Mouse (Mus musculus): ENCODE measurements around the gene Msi2.

Msi2 gene

GRCm38 (mm10) chr11:88392715-88393114 lies 325.6 kb downstream of the Msi2 start:
- no peak for DNase-seq

DNA sequence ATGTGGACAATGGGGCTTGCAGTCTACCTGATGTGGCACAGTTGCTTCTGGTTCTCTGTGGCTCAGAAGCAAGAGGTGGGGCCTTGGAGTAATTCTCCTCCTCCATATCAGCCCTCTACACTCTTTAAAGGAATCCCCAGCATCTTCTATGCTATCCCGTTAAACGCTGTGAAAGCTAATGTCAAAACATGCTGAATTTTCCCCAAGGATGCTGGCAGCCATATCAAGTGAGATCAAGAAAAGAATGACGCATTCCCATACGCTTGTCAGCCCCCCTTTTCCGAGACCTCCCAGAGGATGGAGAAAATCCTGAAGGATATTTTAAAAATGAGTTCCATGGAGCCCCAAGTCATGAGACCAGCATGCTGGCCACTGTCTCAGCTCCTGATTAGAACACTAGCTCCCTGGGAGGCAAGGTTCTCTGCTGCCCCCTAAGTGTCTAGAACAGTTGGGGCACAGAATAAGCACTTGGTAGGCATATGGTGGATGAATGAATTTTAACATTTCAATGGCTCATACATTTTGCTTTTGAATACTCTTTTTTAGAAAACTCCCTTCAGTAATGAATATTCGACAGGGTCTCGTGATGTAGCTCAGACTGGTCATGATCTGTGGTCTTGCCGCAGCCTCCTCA lies 327.0 kb downstream of the Msi2 start:
- no peak for DNase-seq

DNA sequence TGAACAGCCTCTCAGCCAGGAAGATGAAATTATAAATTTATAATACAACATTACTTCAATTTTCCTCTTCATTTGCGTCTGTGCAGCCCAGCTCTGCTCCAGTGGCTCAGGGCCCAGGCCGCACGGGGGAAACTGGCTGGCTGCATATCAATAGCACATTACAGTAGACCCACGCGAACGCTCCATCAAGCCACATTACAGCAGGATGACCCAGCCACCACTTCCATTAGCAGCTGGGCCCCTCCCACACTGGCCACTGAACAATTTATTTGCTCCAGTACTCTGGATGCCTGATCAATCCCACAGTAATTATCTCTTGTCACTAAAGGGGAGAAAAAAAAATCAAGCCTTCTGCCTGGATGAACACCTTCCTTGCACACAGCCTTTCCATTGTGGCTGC lies 328.8 kb downstream of the Msi2 start:
- no peak for DNase-seq

DNA sequence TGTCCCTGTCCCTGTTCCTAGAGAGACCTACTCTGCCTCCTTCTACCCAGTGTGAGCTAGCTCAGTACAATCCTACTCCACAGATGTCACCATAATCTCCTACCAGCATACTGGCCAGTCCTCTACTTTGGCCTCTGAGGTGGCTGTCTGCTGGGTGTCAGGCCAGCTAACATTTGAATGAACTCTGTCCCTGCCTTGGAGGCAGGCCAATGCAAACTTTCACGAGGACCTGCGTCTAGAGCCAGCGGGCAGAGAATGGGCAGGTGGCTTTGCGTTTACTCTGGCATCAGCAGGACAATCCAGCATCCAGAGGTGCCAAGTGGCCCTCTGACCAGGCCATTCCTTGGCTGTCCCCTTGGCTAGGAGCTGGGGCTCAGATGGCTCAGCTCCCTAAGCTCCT lies 331.4 kb downstream of the Msi2 start:
- peak; percentile 28 for DNase-seq

DNA sequence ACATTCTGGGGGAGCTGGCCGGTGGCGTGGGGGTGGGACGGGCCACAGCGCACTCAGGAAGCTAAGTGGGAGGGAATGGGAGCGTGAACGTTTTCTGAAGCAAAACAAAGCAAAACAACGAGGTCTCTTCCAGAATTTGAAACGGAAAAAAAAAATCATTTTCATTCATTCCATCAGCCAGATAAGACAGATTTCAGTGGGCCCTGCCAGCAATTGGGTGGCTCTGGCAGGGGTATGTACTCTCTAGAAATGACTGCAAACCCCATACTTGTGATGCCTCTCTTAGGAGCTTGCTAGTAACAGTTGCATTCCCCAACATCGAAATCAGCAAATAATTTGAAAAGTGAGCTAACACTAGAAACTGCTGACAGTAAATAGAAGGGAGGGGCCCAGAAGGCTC lies 335.9 kb downstream of the Msi2 start:
- DNase-seq = no peak

GRCm38 (mm10) chr11:88381145-88381909 lies 337.0 kb downstream of the Msi2 start:
- no peak for DNase-seq

- DNase-seq = no peak
Measured at GRCm38 (mm10) chr11:88379635-88380034, 338.7 kb downstream of the Msi2 start.

- DNase-seq = no peak
Measured at GRCm38 (mm10) chr11:88378686-88379339, 339.5 kb downstream of the Msi2 start.

DNA sequence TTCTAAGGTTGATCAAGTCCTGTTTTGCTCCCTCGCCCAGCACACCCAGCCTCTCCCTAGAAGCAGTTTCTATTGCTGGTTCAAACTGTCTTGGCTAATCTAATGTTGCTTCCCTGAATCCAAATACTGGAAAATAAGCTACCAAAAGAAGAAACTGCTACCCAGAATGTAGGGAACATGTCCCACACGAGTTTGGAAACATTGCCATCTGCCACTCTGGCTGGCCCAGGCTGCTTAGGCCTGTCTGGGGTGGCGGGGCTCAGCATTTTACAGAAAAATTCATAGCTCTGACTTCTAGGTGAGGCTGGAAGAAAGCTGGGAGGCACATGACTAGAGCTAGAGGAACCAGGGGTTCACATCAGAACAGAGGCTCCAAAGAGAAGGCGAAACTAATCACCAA lies 345.7 kb downstream of the Msi2 start:
- DNase-seq = no peak

DNA sequence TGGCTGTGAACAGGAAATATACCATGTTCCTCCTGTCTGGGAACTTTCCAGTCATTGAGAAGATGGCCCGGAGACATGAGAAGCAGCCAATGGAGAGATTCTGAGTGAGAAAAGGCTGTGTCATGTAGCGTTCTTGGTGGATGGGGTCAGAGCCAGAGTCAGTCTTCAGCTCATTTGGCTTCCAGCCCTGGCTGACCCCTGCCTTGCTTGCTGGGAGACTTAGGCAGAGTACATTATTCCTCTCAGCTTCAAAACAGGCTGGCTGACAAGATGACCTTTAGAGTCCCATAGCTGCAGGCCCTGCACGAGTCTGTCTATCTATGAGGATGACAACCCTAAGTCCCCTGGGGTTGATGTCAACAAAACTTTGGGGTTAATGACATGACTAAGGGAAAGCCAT lies 348.4 kb downstream of the Msi2 start:
- no peak for DNase-seq

- peak; percentile 39 for DNase-seq
Measured at GRCm38 (mm10) chr11:88367501-88367900, 350.8 kb downstream of the Msi2 start.

- DNase-seq = no peak
Measured at GRCm38 (mm10) chr11:88365914-88366540, 352.3 kb downstream of the Msi2 start.

DNA sequence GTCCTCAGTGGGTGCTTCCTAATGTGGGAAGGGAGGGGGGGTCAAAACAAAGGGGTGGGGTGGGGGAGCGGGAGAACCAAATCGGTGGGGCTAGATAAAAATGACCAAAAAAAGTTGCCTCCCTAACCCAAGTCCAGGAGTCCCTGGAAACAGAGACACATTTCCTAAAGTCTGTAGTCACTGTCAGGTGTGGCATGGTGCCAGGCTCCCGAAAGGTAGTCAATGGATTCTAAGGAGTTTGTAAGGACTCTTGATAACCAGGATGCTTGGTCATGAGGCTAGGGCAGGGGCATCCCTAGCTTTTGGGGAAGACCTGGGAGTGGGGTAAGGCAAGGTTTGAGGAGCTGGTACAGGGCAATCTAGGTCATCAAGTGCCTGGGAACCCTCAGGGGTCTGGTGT lies 354.1 kb downstream of the Msi2 start:
- no peak for DNase-seq

DNA sequence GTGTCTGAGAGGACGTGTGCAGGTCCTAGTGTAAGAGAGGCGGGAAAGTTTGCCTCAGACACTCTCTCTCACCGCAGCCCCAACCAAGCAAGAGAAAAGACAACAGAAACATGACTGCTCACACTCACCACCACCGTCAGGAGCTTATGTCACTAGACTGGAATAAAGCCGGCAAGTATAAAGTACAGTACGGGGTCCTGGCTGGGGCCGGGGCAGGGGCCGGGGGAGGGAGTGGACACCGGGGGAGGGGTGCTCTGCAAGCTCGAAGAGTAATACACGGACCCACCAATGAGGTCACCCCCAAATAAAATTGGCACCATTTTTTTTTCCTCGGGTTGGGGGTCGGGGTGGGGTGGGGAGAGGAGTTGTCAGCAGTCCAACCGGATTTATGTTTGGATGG lies 354.8 kb downstream of the Msi2 start:
- DNase-seq = no peak

DNA sequence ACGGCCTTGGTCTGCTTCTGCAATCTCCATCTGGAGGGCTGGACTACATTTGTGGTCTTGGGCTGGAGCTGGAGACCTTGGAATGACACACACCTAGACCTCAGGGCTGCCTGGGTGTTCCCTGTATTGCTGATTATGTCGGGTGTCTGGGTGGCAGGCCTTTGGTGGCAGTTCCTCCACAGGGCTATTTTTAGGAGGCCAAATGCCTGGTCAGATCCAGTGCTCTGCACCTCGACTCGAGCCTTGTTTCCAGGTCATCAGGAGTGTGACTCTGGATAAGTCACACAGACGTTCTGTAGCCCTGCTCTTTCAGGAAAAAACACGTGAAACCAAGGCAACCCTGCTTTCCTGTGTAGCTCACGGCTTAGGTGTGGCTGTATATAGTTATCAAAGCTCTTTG lies 358.6 kb downstream of the Msi2 start:
- no peak for DNase-seq

- no peak for DNase-seq
Measured at GRCm38 (mm10) chr11:88357325-88357724, 361.0 kb downstream of the Msi2 start.

GRCm38 (mm10) chr11:88356598-88357290 lies 361.6 kb downstream of the Msi2 start:
- peak; percentile 67 for DNase-seq

DNA sequence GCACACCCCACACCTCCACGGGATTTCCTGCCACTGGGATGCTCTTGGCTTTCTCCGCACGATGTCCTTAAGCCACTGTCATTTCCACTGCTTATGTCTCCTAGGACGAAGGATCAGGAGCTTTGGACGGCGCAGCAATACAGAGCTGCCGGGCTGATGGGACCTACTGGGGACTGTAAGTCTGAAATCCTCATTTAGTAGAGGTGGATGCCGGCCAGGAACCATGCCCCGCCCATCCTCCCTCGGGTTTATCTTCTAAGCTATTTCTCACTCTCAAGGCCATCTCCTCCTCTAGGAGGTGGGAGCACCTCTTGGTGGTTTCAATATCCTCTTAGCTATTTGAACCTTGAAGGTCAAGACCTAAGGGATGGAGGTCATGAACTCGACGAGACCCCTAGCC lies 362.3 kb downstream of the Msi2 start:
- DNase-seq = no peak

DNA sequence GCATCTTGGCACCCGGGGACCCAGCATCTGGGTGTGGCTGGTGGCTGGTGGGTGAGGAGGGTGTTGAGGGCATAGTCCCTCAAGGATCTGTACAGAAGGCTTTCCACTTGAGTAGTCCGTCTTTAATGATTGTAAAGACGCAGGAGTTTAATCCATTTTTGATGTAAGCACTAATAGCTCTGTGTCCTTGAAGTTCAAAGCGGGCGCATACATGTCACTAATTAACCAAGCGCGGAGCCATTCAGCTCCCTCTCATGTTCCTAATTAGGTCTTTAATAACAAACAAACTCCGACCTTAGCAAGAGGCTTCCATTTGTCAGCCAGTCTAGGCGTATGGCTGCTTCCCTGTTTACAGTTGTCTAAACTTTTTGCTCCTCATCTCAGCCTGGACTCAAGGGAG lies 363.5 kb downstream of the Msi2 start:
- no peak for DNase-seq

GRCm38 (mm10) chr11:88351722-88352473 lies 366.4 kb downstream of the Msi2 start:
- no peak for DNase-seq

DNA sequence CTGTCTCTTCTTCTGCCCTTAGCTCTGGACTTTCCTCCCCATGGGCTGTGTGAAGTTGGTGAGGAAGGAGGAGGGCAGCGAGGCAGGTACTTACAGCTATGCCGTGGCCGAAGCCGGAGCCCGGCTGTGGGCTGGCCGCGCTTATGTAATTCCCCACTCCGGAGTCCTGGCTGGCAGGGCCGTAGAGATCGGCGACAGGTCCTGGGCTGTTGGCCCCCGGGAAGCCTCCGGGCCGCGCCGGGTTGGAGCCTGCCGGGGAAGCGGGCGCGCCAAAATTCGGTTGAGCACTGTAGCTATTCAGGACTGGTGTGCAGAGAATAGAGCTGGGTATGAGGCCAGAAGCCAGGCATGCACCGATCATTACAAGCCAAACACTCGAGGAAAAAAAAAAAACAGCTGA lies 369.6 kb downstream of the Msi2 start:
- DNase-seq = no peak

GRCm38 (mm10) chr11:88348056-88348455 lies 370.3 kb downstream of the Msi2 start:
- no peak for DNase-seq
